Mouse (Mus musculus): ENCODE measurements around the gene Lgr5.

DNA sequence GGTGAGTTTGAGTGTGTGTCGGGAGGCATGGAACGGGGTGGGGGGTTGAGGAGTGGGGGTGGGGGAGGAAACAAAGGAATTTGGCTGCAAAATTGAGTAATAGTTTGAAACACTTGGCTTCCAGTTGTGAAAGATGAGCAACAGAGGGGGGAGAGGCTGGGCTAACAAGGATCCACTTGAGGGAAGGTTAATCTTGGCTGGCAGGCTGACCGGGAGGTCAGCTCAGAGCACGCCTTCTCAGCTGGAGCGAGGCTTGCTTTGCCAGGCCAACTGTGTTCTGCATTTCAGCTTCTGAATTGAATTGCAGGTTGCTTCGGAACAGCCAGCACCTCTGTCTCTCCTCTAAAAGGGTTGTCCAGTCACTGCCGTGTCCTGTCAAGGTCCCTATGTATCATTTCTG, 8.1 kb downstream of the Lgr5 start:
- no peak for TF ChIP-seq CTCF (IDR thresholded peaks at IDR 0.05; ENCODE audit: extremely low read depth, insufficient read depth, low read length)
- no peak for TF ChIP-seq POLR2A (IDR thresholded peaks at IDR 0.05; ENCODE audit: extremely low read depth, insufficient read depth, low read length)
